Mouse (Mus musculus) cerebellum, adult 2 months (tissue): ENCODE results near the gene Nbeal2.

Experiments used
- CTCF ChIP-seq: fragments of 200-500 bp; IDR thresholded peaks from 2 replicates; pipeline ENCODE4 v1.5.1; 2011; ENCODE audit warnings: low read depth, mild to moderate bottlenecking, control low read depth, low read length, moderate library complexity, borderline replicate concordance; ENCODE audit not compliant: insufficient read depth
- POLR2A ChIP-seq: fragments of 200-500 bp; IDR thresholded peaks from 2 replicates; pipeline ENCODE4 v1.6.1; 2011; ENCODE audit warnings: low read length, control low read depth, borderline replicate concordance; ENCODE audit not compliant: insufficient read depth

GRCm38 (mm10) chr9:110676492-110676911 lies 22.5 kb upstream of the Nbeal2 start:
- TF ChIP-seq POLR2A (no peak), CTCF (no peak)
